Mouse (Mus musculus) limb, embryonic 15.5 days (tissue): ENCODE measurements around the gene Taok3. TPM values are rescaled to one million over a fixed set of nuclear protein-coding genes. Genes with fewer than 3 reads are reported as not detected.

Experiments used
- ATAC-seq: fragments of 200-750 bp; cut with Nextera tagmentation; 2 replicates; pipeline ENCODE4 v1.8.0; 2017; ENCODE audit warnings: low read depth, moderate TSS enrichment; ENCODE audit not compliant: insufficient number of reproducible peaks, low FRiP score, low TSS enrichment
- H3K27ac ChIP-seq: fragments of 300-500 bp; sonication (generic); 2 replicates; pipeline ENCODE4 v1.5.1; 2015; ENCODE audit warnings: moderate library complexity, mild to moderate bottlenecking, inconsistent platforms
- H3K27me3 ChIP-seq: fragments of 300-500 bp; sonication (generic); 2 replicates; pipeline ENCODE4 v1.6.1; 2015; ENCODE audit warnings: inconsistent platforms
- H3K36me3 ChIP-seq: fragments of 300-500 bp; sonication (generic); 2 replicates; pipeline ENCODE4 v1.6.1; 2015; ENCODE audit warnings: inconsistent platforms
- H3K4me1 ChIP-seq: fragments of 300-500 bp; sonication (generic); 2 replicates; pipeline ENCODE4 v1.6.1; 2015; ENCODE audit warnings: inconsistent platforms
- H3K4me2 ChIP-seq: fragments of 300-500 bp; sonication (generic); 2 replicates; pipeline ENCODE4 v1.6.1; 2015; ENCODE audit warnings: mild to moderate bottlenecking, inconsistent platforms
- H3K4me3 ChIP-seq: fragments of 300-500 bp; sonication (generic); 2 replicates; pipeline ENCODE4 v1.5.1; 2015; ENCODE audit warnings: mild to moderate bottlenecking, inconsistent platforms
- H3K9ac ChIP-seq: fragments of 300-500 bp; sonication (generic); 2 replicates; pipeline ENCODE4 v1.6.1; 2015; ENCODE audit warnings: inconsistent platforms
- H3K9me3 ChIP-seq: fragments of 300-500 bp; sonication (generic); 2 replicates; pipeline ENCODE4 v1.6.1; 2016; ENCODE audit warnings: inconsistent platforms
- WGBS: fragments of 180-500 bp; shearing (Covaris S2); methylation state at CpG from one replicate; pipeline ENCODE4 v1.1.7; 2015; 5-methylcytosine and 5-hydroxymethylcytosine counted together
- polyA plus RNA-seq: library from polyadenylated mRNA; unstranded; fragments of >200 nt; fragmentation: Nextera tagmentation; extraction: Ambion mirVana; gene quantifications from 2 replicates; pipeline ENCODE4 v1.2.1, GENCODE M21; 2015

The Taok3 gene
- polyA plus RNA-seq, 1 experiment from 2014 or later: 20.5 TPM

GRCm38 (mm10) chr5:117165946-117166345, 46.0 kb downstream of the Taok3 start:
- ATAC-seq: no peak
- Histone ChIP-seq H3K4me2 (no peak overlapping the region), H3K27ac (no peak overlapping the region), H3K36me3 (0 out of 2 replicates have a peak, but pooled peaks cover 2% of the 10 kb centered on the region), H3K27me3 (no peaks in the 10 kb centered on the region), H3K4me1 (no peaks in the 10 kb centered on the region), H3K9ac (no peak overlapping the region), H3K9me3 (no peaks in the 10 kb centered on the region), H3K4me3 (no peak overlapping the region)
- 40% methylated on average over 2 of the region's 2 CpGs for WGBS

GRCm38 (mm10) chr5:117166811-117167365, 47.0 kb downstream of the Taok3 start:
- no peak overlapping the region for H3K4me3 ChIP-seq
- H3K9ac ChIP-seq: no peak overlapping the region
- H3K4me2 ChIP-seq: no peak overlapping the region
- H3K27me3 ChIP-seq: no peaks in the 10 kb centered on the region
- 81% methylated on average over 11 of the region's 11 CpGs for WGBS
- H3K27ac ChIP-seq: no peak overlapping the region
- H3K4me1 ChIP-seq: no peaks in the 10 kb centered on the region
- no peaks in the 10 kb centered on the region for H3K9me3 ChIP-seq
- no peak for ATAC-seq
- H3K36me3 ChIP-seq: 0 out of 2 replicates have a peak, but pooled peaks cover 2% of the 10 kb centered on the region

- no peaks in the 10 kb centered on the region for H3K27me3 ChIP-seq
- no peak overlapping the region for H3K4me3 ChIP-seq
- 86% methylated on average over 14 of the region's 14 CpGs for WGBS
- no peaks in the 10 kb centered on the region for H3K9me3 ChIP-seq
- H3K4me1 ChIP-seq: no peaks in the 10 kb centered on the region
- H3K36me3 ChIP-seq: 0 out of 2 replicates have a peak, but pooled peaks cover 2% of the 10 kb centered on the region
- H3K4me2 ChIP-seq: no peak overlapping the region
- no peak overlapping the region for H3K27ac ChIP-seq
- no peak for ATAC-seq
- no peak overlapping the region for H3K9ac ChIP-seq
Observed at GRCm38 (mm10) chr5:117168351-117169100, 48.6 kb downstream of the Taok3 start.

GRCm38 (mm10) chr5:117174057-117174456, 54.1 kb downstream of the Taok3 start:
- no peak overlapping the region for H3K4me3 ChIP-seq
- H3K9ac ChIP-seq: no peak overlapping the region
- H3K27me3 ChIP-seq: no peaks in the 10 kb centered on the region
- H3K9me3 ChIP-seq: no peaks in the 10 kb centered on the region
- H3K4me2 ChIP-seq: no peak overlapping the region
- no peak overlapping the region for H3K27ac ChIP-seq
- ATAC-seq: no peak
- WGBS: 95% methylated on average over 7 of the region's 7 CpGs
- H3K36me3 ChIP-seq: no peaks in the 10 kb centered on the region
- H3K4me1 ChIP-seq: no peaks in the 10 kb centered on the region

- Histone ChIP-seq H3K4me1 (no peaks in the 10 kb centered on the region), H3K4me2 (no peak overlapping the region), H3K27me3 (no peaks in the 10 kb centered on the region), H3K27ac (no peak overlapping the region), H3K9me3 (no peaks in the 10 kb centered on the region), H3K4me3 (no peak overlapping the region), H3K36me3 (no peaks in the 10 kb centered on the region), H3K9ac (no peak overlapping the region)
- ATAC-seq: no peak
- WGBS: 73% methylated on average over 8 of the region's 8 CpGs
Observed at GRCm38 (mm10) chr5:117175896-117176295, 56.0 kb downstream of the Taok3 start.

GRCm38 (mm10) chr5:117178079-117178478, 58.1 kb downstream of the Taok3 start:
- H3K36me3 ChIP-seq: no peaks in the 10 kb centered on the region
- no peak overlapping the region for H3K9ac ChIP-seq
- no peak overlapping the region for H3K4me2 ChIP-seq
- no peak overlapping the region for H3K4me3 ChIP-seq
- ATAC-seq: no peak
- H3K9me3 ChIP-seq: no peaks in the 10 kb centered on the region
- no peaks in the 10 kb centered on the region for H3K4me1 ChIP-seq
- no peaks in the 10 kb centered on the region for H3K27me3 ChIP-seq
- WGBS: 73% methylated on average over 6 of the region's 6 CpGs
- no peak overlapping the region for H3K27ac ChIP-seq

GRCm38 (mm10) chr5:117178486-117178885, 58.6 kb downstream of the Taok3 start:
- Histone ChIP-seq H3K4me1 (no peaks in the 10 kb centered on the region), H3K36me3 (no peaks in the 10 kb centered on the region), H3K27me3 (no peaks in the 10 kb centered on the region), H3K9me3 (no peaks in the 10 kb centered on the region), H3K4me2 (no peak overlapping the region), H3K4me3 (no peak overlapping the region), H3K27ac (no peak overlapping the region), H3K9ac (no peak overlapping the region)
- 54% methylated on average over 6 of the region's 6 CpGs for whole genome bisulfite sequencing
- no peak for ATAC-seq

- WGBS: 58% methylated on average over 5 of the region's 5 CpGs
- peaks cover 9% of the 10 kb centered on the region; the same call in 1 of the 2 replicates for H3K36me3 ChIP-seq
- no peak for ATAC-seq
- no peak overlapping the region for H3K27ac ChIP-seq
- no peaks in the 10 kb centered on the region for H3K27me3 ChIP-seq
- no peak overlapping the region for H3K4me3 ChIP-seq
- H3K4me2 ChIP-seq: no peak overlapping the region
- no peak overlapping the region for H3K9ac ChIP-seq
- no peaks in the 10 kb centered on the region for H3K4me1 ChIP-seq
- peaks cover 4% of the 10 kb centered on the region; the same call in 1 of the 2 replicates for H3K9me3 ChIP-seq
Observed at GRCm38 (mm10) chr5:117181921-117182320, 62.0 kb downstream of the Taok3 start.

GRCm38 (mm10) chr5:117182411-117182810, 62.5 kb downstream of the Taok3 start:
- no peak overlapping the region for H3K27ac ChIP-seq
- peaks cover 4% of the 10 kb centered on the region; the same call in 1 of the 2 replicates for H3K9me3 ChIP-seq
- no peak for ATAC-seq
- 69% methylated on average over 3 of the region's 3 CpGs for WGBS
- peaks cover 9% of the 10 kb centered on the region; the same call in 1 of the 2 replicates for H3K36me3 ChIP-seq
- H3K4me1 ChIP-seq: no peaks in the 10 kb centered on the region
- H3K4me2 ChIP-seq: no peak overlapping the region
- H3K27me3 ChIP-seq: no peaks in the 10 kb centered on the region
- no peak overlapping the region for H3K4me3 ChIP-seq
- no peak overlapping the region for H3K9ac ChIP-seq

- Histone ChIP-seq H3K4me2 (no peak overlapping the region), H3K27me3 (no peaks in the 10 kb centered on the region), H3K27ac (no peak overlapping the region), H3K36me3 (peaks cover 9% of the 10 kb centered on the region; the same call in 1 of the 2 replicates), H3K9ac (no peak overlapping the region), H3K9me3 (peaks cover 4% of the 10 kb centered on the region; the same call in 1 of the 2 replicates), H3K4me3 (no peak overlapping the region), H3K4me1 (no peaks in the 10 kb centered on the region)
- no peak for ATAC-seq
- 86% methylated on average over 6 of the region's 6 CpGs for WGBS
Observed at GRCm38 (mm10) chr5:117184832-117185231, 64.9 kb downstream of the Taok3 start.

GRCm38 (mm10) chr5:117185673-117186072, 65.7 kb downstream of the Taok3 start:
- no peaks in the 10 kb centered on the region for H3K4me1 ChIP-seq
- H3K4me3 ChIP-seq: no peak overlapping the region
- H3K27ac ChIP-seq: no peak overlapping the region
- no peak for ATAC-seq
- H3K4me2 ChIP-seq: no peak overlapping the region
- H3K9me3 ChIP-seq: peaks cover 4% of the 10 kb centered on the region; the same call in 1 of the 2 replicates
- no peaks in the 10 kb centered on the region for H3K27me3 ChIP-seq
- WGBS: 91% methylated on average over 7 of the region's 7 CpGs
- peaks cover 9% of the 10 kb centered on the region; the same call in 1 of the 2 replicates for H3K36me3 ChIP-seq
- no peak overlapping the region for H3K9ac ChIP-seq

GRCm38 (mm10) chr5:117192061-117192460, 72.1 kb downstream of the Taok3 start:
- ATAC-seq: no peak
- Histone ChIP-seq H3K27ac (no peak overlapping the region), H3K4me2 (no peak overlapping the region), H3K36me3 (no peaks in the 10 kb centered on the region), H3K27me3 (no peaks in the 10 kb centered on the region), H3K9ac (no peak overlapping the region), H3K4me3 (no peak overlapping the region), H3K9me3 (no peaks in the 10 kb centered on the region), H3K4me1 (no peaks in the 10 kb centered on the region)
- 79% methylated on average over 6 of the region's 6 CpGs for WGBS
